Mouse (Mus musculus) myocyte (in vitro differentiated cells): ENCODE measurements around the gene Coro1a.

ENCODE experiments used
- MYOD1 ChIP-seq, 3 experiments: IDR thresholded peaks; one replicate each; pipeline ENCODE4 v1.6.1; 2011; ENCODE audit warnings: control low read depth in 2 of 3, low read depth in 2 of 3, mild to moderate bottlenecking in 2 of 3, moderate library complexity in 1 of 3; ENCODE audit not compliant: insufficient read length in 2 of 3, control insufficient read depth in 1 of 3
- POLR2A ChIP-seq: IDR thresholded peaks from one replicate; pipeline ENCODE4 v1.6.1; 2011; ENCODE audit warnings: low read depth, mild to moderate bottlenecking, control low read depth, moderate library complexity; ENCODE audit not compliant: insufficient read length
- USF1 ChIP-seq: IDR thresholded peaks from one replicate; pipeline ENCODE4 v1.6.1; 2011; ENCODE audit warnings: low read depth, mild to moderate bottlenecking, control low read depth, moderate library complexity

DNA sequence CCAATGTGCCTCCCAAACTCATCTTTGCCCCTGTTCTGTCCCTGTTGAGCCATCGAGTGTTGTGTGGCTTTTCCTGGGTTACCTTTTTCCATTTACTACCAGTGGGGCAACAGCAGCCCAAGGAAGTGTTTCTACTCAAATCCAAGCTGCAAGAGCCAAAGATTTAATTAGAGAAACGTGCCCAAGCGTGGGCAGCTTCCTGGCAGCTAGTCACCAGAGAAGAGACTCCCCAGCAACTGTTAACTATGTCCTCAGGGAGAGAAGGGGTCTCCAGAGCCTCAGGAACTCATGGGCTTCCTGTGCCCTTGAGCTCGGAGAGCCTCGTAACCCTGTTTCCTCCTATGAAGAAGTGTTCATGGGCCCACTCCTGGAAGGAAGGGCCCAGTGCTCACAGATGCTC, 33.4 kb upstream of the Coro1a start:
- TF ChIP-seq POLR2A (no peak), USF1 (no peak), MYOD1 (IDR thresholded peaks at IDR 0.05; ENCODE audit: control insufficient read depth in 1 of 3, insufficient read length in 2 of 3, low read depth in 2 of 3) (no peak)
